Mouse (Mus musculus) CH12.LX (cell line): ENCODE data around the gene Rec114.

Source experiments
- CHD2 ChIP-seq: IDR thresholded peaks from 2 replicates; pipeline ENCODE4 v1.6.1; 2011; ENCODE audit warnings: low read length, improper control_type of control experiment
- CTCF ChIP-seq, 2 experiments: IDR thresholded peaks in 1 of 2; conservative IDR thresholded peaks in 1 of 2; 2 replicates each; pipeline ENCODE4 v1.5.1; 2011 to 2012; ENCODE audit warnings: low read depth in 2 of 2, low read length in 2 of 2, improper control_type of control experiment in 1 of 2, inconsistent platforms in 1 of 2, mild to moderate bottlenecking in 1 of 2, moderate library complexity in 1 of 2
- EP300 ChIP-seq: IDR thresholded peaks from 2 replicates; pipeline ENCODE4 v1.6.1; 2011; ENCODE audit warnings: low read length, improper control_type of control experiment
- IRF4 ChIP-seq: IDR thresholded peaks from 2 replicates; pipeline ENCODE4 v1.6.1; 2014; ENCODE audit warnings: low read depth, mild to moderate bottlenecking, inconsistent platforms, low read length, improper control_type of control experiment
- JUND ChIP-seq: conservative IDR thresholded peaks from 2 replicates; pipeline ENCODE4 v1.6.1; 2011; ENCODE audit warnings: low read depth, low read length, improper control_type of control experiment
- NELFE ChIP-seq: IDR thresholded peaks from 2 replicates; pipeline ENCODE4 v1.6.1; 2011; ENCODE audit warnings: low read depth, low read length, improper control_type of control experiment
- POLR2A ChIP-seq: IDR thresholded peaks from 2 replicates; pipeline ENCODE4 v1.6.1; 2011; ENCODE audit warnings: low read depth, mild to moderate bottlenecking, improper control_type of control experiment, low read length

DNA sequence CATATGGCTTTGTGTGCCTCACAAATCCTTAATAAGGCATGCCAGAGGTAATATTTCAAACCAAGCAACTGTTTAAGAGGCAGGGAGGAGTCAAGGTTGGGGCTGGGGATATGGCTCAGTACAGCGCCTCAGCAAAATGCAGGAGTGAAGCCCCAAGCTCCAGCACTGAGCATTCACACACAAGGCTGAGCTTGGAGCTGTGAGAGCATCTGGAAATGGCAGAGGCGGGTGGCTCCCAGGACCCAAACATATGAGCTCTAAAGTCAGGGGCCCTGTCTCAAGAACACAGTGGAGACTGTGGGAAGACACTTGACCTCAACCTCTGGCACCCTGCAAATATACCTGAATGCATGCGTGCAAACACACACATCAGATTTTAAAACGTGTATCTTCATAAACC lies 55.7 kb downstream of the Rec114 start:
- no peak for TF ChIP-seq EP300
- TF ChIP-seq NELFE = no peak
- TF ChIP-seq CTCF (conservative IDR thresholded peaks at IDR 0.05 in 1 of 2, IDR thresholded peaks at IDR 0.05 in 1 of 2; ENCODE audit: low read depth in 2 of 2, low read length in 2 of 2) = no peak
- TF ChIP-seq JUND = no peak
- TF ChIP-seq IRF4 = no peak
- no peak for TF ChIP-seq POLR2A
- TF ChIP-seq CHD2 = no peak
